Comparison of ENCODE assay signal across 22 mouse cellular contexts in the genomic region with DNA sequence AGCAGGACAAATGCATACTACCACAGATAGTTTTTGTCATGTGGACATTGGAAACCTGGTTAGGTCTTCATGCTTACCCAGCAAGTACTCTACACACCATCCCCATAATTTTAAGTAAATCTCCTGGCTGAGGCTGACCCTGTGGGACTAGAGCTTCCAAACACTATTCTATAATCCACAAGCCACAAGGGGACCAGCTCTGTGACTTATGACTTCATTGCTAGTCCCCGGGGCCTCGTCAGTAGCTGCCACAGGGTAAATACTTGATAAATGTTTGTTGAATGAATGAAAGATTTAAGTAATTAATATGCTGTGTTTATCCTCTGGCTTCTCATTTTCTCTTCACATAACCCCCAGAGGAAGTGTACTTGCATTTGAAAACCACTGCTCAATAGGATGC.
DNase-seq lines count a peak whose midpoint lies in the region; ATAC-seq lines count a peak whose summit lies in the region.
"Had no signal": no experiment of that assay in that cellular context is flagged by ENCODE, and none has a peak within 500 bp of the region (broad histone marks: within the 10 kb centered on the region; RNA-seq: fewer than 3 reads in every experiment).

No protein-coding gene starts in this region.

- H3K4me3 ChIP-seq in hindbrain, embryonic 13.5 days, result no peak overlapping the region
- no peak overlapping the region for H3K4me3 ChIP-seq in hindbrain, embryonic 10.5 days
- no peak overlapping the region for H3K4me3 ChIP-seq in midbrain, embryonic 14.5 days (replicated peaks; ENCODE audit: low read depth, low read length)
- no peak overlapping the region for H3K4me3 ChIP-seq in midbrain, embryonic 16.5 days (ENCODE audit: low read depth, low read length)
- H3K4me3 ChIP-seq in neural tube, embryonic 13.5 days, result no peak overlapping the region
- H3K4me3 ChIP-seq: embryonic facial prominence, embryonic 15.5 days; erythroblast, embryonic 14.5 days; forebrain, embryonic 10.5 days; gastrocnemius, adult 2 months; heart, embryonic 10.5 days had no signal

- 66% methylated on average over 2 of the region's 2 CpGs for WGBS in hindbrain, embryonic 13.5 days
- WGBS in hindbrain, embryonic 10.5 days, result 85% methylated on average over 2 of the region's 2 CpGs
- 85% methylated on average over 2 of the region's 2 CpGs for WGBS in midbrain, embryonic 14.5 days
- WGBS in midbrain, embryonic 16.5 days, result 85% methylated on average over 2 of the region's 2 CpGs
- 60% methylated on average over 2 of the region's 2 CpGs for WGBS in neural tube, embryonic 13.5 days

- no peak overlapping the region for H3K9ac ChIP-seq in hindbrain, embryonic 13.5 days
- H3K9ac ChIP-seq in midbrain, embryonic 14.5 days (replicated peaks; ENCODE audit: low read length), result no peak overlapping the region
- H3K9ac ChIP-seq in midbrain, embryonic 16.5 days (ENCODE audit: low read depth, low read length), result no peak overlapping the region
- no peak overlapping the region for H3K9ac ChIP-seq in neural tube, embryonic 13.5 days
- H3K9ac ChIP-seq: embryonic facial prominence, embryonic 15.5 days had no signal

- no peaks in the 10 kb centered on the region for H3K9me3 ChIP-seq in hindbrain, embryonic 13.5 days
- no peaks in the 10 kb centered on the region for H3K9me3 ChIP-seq in hindbrain, embryonic 10.5 days
- no peaks in the 10 kb centered on the region for H3K9me3 ChIP-seq in midbrain, embryonic 14.5 days (ENCODE audit: control insufficient read depth, low read length)
- no peaks in the 10 kb centered on the region for H3K9me3 ChIP-seq in midbrain, embryonic 16.5 days (replicated peaks; ENCODE audit: control insufficient read depth, low read length, poor library complexity, severe bottlenecking)
- H3K9me3 ChIP-seq in neural tube, embryonic 13.5 days, result no peaks in the 10 kb centered on the region
- H3K9me3 ChIP-seq: embryonic facial prominence, embryonic 15.5 days; forebrain, embryonic 10.5 days; heart, embryonic 10.5 days had no signal

- H3K27ac ChIP-seq in hindbrain, embryonic 13.5 days, result no peak overlapping the region
- H3K27ac ChIP-seq in hindbrain, embryonic 10.5 days, result no peak overlapping the region
- H3K27ac ChIP-seq in midbrain, embryonic 14.5 days (replicated peaks; ENCODE audit: low read depth, low read length), result no peak overlapping the region
- no peak overlapping the region for H3K27ac ChIP-seq in midbrain, embryonic 16.5 days (ENCODE audit: low read length)
- 0 out of 2 replicates have a peak overlapping the region, but pooled peaks have one; percentile 43 for H3K27ac ChIP-seq in neural tube, embryonic 13.5 days (replicated peaks)
- H3K27ac ChIP-seq: embryonic facial prominence, embryonic 15.5 days; forebrain, embryonic 10.5 days; gastrocnemius, adult 2 months; heart, embryonic 10.5 days had no signal

- DNase-seq in hindbrain, embryonic 10.5 days (ENCODE audit: low spot score), result no peak
- peak; percentile 35 for DNase-seq in midbrain, embryonic 14.5 days
- DNase-seq: adrenal gland, adult 2 months; adrenal gland, postnatal 25 days; cerebellum, adult 2 months; cerebellum, postnatal 10 days; gastrocnemius, adult 2 months; gastrocnemius, postnatal 25 days; heart, adult 18-20 months; heart, postnatal 10 days had no signal

- H3K4me2 ChIP-seq in hindbrain, embryonic 13.5 days, result no peak overlapping the region
- H3K4me2 ChIP-seq in midbrain, embryonic 14.5 days (ENCODE audit: low read length), result no peak overlapping the region
- H3K4me2 ChIP-seq in midbrain, embryonic 16.5 days (ENCODE audit: low read length), result no peak overlapping the region
- H3K4me2 ChIP-seq in neural tube, embryonic 13.5 days, result no peak overlapping the region
- H3K4me2 ChIP-seq: embryonic facial prominence, embryonic 15.5 days had no signal

- peaks cover 16% of the 10 kb centered on the region for H3K4me1 ChIP-seq in hindbrain, embryonic 13.5 days (replicated peaks)
- H3K4me1 ChIP-seq in hindbrain, embryonic 10.5 days (replicated peaks), result 0 out of 2 replicates have a peak, but pooled peaks cover 3% of the 10 kb centered on the region
- H3K4me1 ChIP-seq in midbrain, embryonic 14.5 days (ENCODE audit: control insufficient read depth, insufficient read depth, low read length), result 0 out of 2 replicates have a peak, but pooled peaks cover 5% of the 10 kb centered on the region
- peaks cover 6% of the 10 kb centered on the region for H3K4me1 ChIP-seq in midbrain, embryonic 16.5 days (ENCODE audit: control insufficient read depth, insufficient read depth, low read length)
- peaks cover 14% of the 10 kb centered on the region for H3K4me1 ChIP-seq in neural tube, embryonic 13.5 days (replicated peaks)
- H3K4me1 ChIP-seq: embryonic facial prominence, embryonic 15.5 days; heart, embryonic 10.5 days had no signal

- H3K27me3 ChIP-seq in hindbrain, embryonic 13.5 days, result no peaks in the 10 kb centered on the region
- H3K27me3 ChIP-seq in hindbrain, embryonic 10.5 days (ENCODE audit: insufficient read depth, poor library complexity, severe bottlenecking), result no peaks in the 10 kb centered on the region
- H3K27me3 ChIP-seq in midbrain, embryonic 14.5 days (ENCODE audit: control insufficient read depth, insufficient read depth, low read length), result no peaks in the 10 kb centered on the region
- no peaks in the 10 kb centered on the region for H3K27me3 ChIP-seq in midbrain, embryonic 16.5 days (ENCODE audit: control insufficient read depth, insufficient read depth, low read depth, low read length)
- H3K27me3 ChIP-seq in neural tube, embryonic 13.5 days, result peaks cover 3% of the 10 kb centered on the region; the same call in 1 of the 2 replicates
- H3K27me3 ChIP-seq: CH12.LX; embryonic facial prominence, embryonic 15.5 days; Patski had no signal

- H3K36me3 ChIP-seq in hindbrain, embryonic 13.5 days, result no peaks in the 10 kb centered on the region
- H3K36me3 ChIP-seq in hindbrain, embryonic 10.5 days, result no peaks in the 10 kb centered on the region
- H3K36me3 ChIP-seq in midbrain, embryonic 14.5 days (ENCODE audit: control insufficient read depth, insufficient read depth, low read length), result no peaks in the 10 kb centered on the region
- no peaks in the 10 kb centered on the region for H3K36me3 ChIP-seq in midbrain, embryonic 16.5 days (ENCODE audit: control insufficient read depth, insufficient read depth, low read length)
- no peaks in the 10 kb centered on the region for H3K36me3 ChIP-seq in neural tube, embryonic 13.5 days
- H3K36me3 ChIP-seq: embryonic facial prominence, embryonic 15.5 days; forebrain, embryonic 10.5 days; heart, embryonic 10.5 days had no signal

- peak; percentile 32; the same call in 1 of the 2 replicates for ATAC-seq in hindbrain, embryonic 13.5 days (ENCODE audit: low FRiP score)
- no peak for ATAC-seq in midbrain, embryonic 14.5 days (ENCODE audit: low FRiP score, low TSS enrichment)
- ATAC-seq in midbrain, embryonic 16.5 days, result no peak
- peak; percentile 62 for ATAC-seq in neural tube, embryonic 13.5 days (ENCODE audit: low read depth)
- no peak for ATAC-seq in inflammation-experienced regulatory T-cells, adult 6 months
- ATAC-seq: activated CD4-positive, CD25-positive, alpha-beta regulatory T cell, adult 4 months; forebrain, embryonic 14.5 days; Patski had no signal

Comparison
In these comparisons a context has a peak if more than half of its experiments do, and no peak if none do; other contexts are left out.
1. ATAC-seq: peak in hindbrain, embryonic 13.5 days (single experiment) and neural tube, embryonic 13.5 days (single experiment); none in midbrain, embryonic 14.5 days (single experiment), midbrain, embryonic 16.5 days (single experiment) and inflammation-experienced regulatory T-cells, adult 6 months (single experiment).